Mouse (Mus musculus) ZHBTc4 (cell line): ENCODE measurements around the gene Gm38100.
A peak's percentile ranks its signal among the peaks of the same experiment; 100 is the strongest.

Source experiments
- DNase-seq: peaks from one replicate; pipeline ENCODE4 v3.0.0-alpha.2; 2011; ENCODE audit warnings: low read depth, low spot score

Gene Gm38100

GRCm38 (mm10) chr1:175920029-175920428 lies at the start of gene Gm38100:
TSS of gene Gm38100 (plus strand) at chr1:175920329.
- DNase-seq, result no peak

GRCm38 (mm10) chr1:175870716-175871115 lies 49.4 kb upstream of the Gm38100 start:
- no peak for DNase-seq

- no peak for DNase-seq
Observed at GRCm38 (mm10) chr1:175872028-175872816, 47.9 kb upstream of the Gm38100 start.

GRCm38 (mm10) chr1:175880453-175881296 lies 39.5 kb upstream of the Gm38100 start, which contains the start of gene Exo1:
TSS of gene Exo1 (plus strand) at chr1:175880581.
- DNase-seq, result peak; percentile 91

GRCm38 (mm10) chr1:175883398-175883797 lies 36.7 kb upstream of the Gm38100 start:
- no peak for DNase-seq

GRCm38 (mm10) chr1:175893263-175893662 lies 26.9 kb upstream of the Gm38100 start:
- DNase-seq, result no peak

GRCm38 (mm10) chr1:175893726-175894125 lies 26.4 kb upstream of the Gm38100 start:
- DNase-seq, result no peak

- no peak for DNase-seq
Observed at GRCm38 (mm10) chr1:175911207-175911606, 8.9 kb upstream of the Gm38100 start.

- no peak for DNase-seq
Observed at GRCm38 (mm10) chr1:175912038-175912437, 8.1 kb upstream of the Gm38100 start.

GRCm38 (mm10) chr1:175913728-175914303 lies 6.3 kb upstream of the Gm38100 start:
- DNase-seq, result no peak

GRCm38 (mm10) chr1:175921091-175921490 lies 962 bp downstream of the Gm38100 start:
- DNase-seq, result no peak

- peak; percentile 70 for DNase-seq
Observed at GRCm38 (mm10) chr1:175923848-175924787, 4.0 kb downstream of the Gm38100 start.

- DNase-seq, result no peak
Observed at GRCm38 (mm10) chr1:175931391-175931790, 11.3 kb downstream of the Gm38100 start.

GRCm38 (mm10) chr1:175936282-175936737 lies 16.2 kb downstream of the Gm38100 start:
- DNase-seq, result peak; percentile 90

GRCm38 (mm10) chr1:175938731-175939130 lies 18.6 kb downstream of the Gm38100 start:
- DNase-seq, result no peak

GRCm38 (mm10) chr1:175943168-175943567 lies 23.0 kb downstream of the Gm38100 start:
- no peak for DNase-seq

GRCm38 (mm10) chr1:175946718-175947315 lies 26.7 kb downstream of the Gm38100 start:
- no peak for DNase-seq

GRCm38 (mm10) chr1:175950421-175950820 lies 30.3 kb downstream of the Gm38100 start:
- DNase-seq, result no peak

- no peak for DNase-seq
Observed at GRCm38 (mm10) chr1:175950851-175951250, 30.7 kb downstream of the Gm38100 start.

- DNase-seq, result no peak
Observed at GRCm38 (mm10) chr1:175961786-175962185, 41.7 kb downstream of the Gm38100 start.
